Mouse (Mus musculus): ENCODE results near the gene Baiap3.

DNA sequence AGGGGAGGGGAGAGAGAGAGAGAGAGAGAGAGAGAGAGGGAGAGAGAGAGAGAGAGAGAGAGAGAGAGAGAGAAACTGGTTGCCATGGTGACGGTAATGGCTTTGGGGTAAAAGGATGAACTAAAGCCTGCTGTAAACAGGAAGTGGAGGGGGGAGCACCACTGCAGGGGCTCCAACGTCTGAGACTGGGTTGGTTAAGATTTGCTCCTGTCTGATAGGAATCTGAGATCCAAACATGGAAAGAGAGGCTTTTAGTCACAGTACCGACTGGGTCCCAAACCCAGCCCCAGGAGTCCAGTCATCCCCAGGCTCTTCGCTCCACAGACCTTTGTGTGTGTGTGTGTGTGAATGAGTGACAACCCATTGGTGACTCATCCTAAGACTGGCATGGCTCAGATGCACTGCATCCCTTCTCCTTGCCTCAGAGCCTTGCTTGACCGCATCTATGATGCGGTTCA, 1.7 kb upstream of the Baiap3 start:
- TF ChIP-seq EP300 (IDR thresholded peaks at IDR 0.05; ENCODE audit: insufficient read depth, low read depth, low read length) (no peak), POLR2A (IDR thresholded peaks at IDR 0.05; ENCODE audit: insufficient read depth, low read depth, low read length) (no peak)

Measured in heart, adult 2 months (tissue).